Mouse (Mus musculus) bone marrow, adult 2 months (tissue): Measurements from ENCODE around the gene Rnf5. TPM values are rescaled to one million over a fixed set of nuclear protein-coding genes. Genes with fewer than 3 reads are reported as not detected.
A peak's percentile ranks its signal among the peaks of the same experiment; 100 is the strongest.

Experiments
- H3K27ac ChIP-seq: fragments of 200-500 bp; 2 replicates; pipeline ENCODE4 v1.5.1; 2012; ENCODE audit warnings: low read depth, mild to moderate bottlenecking, control low read depth, inconsistent platforms, low read length; ENCODE audit not compliant: control insufficient read depth, poor library complexity, insufficient read depth
- H3K4me1 ChIP-seq: fragments of 200-500 bp; 2 replicates; pipeline ENCODE4 v1.6.1; 2011; ENCODE audit warnings: low read length; ENCODE audit not compliant: control insufficient read depth, insufficient read depth
- H3K4me3 ChIP-seq: fragments of 200-500 bp; replicated peaks from 2 replicates; pipeline ENCODE3; 2011; ENCODE audit warnings: mild to moderate bottlenecking, low read depth, low read length, control low read depth; ENCODE audit not compliant: control insufficient read depth
- CTCF ChIP-seq: fragments of 200-500 bp; IDR thresholded peaks from 2 replicates; pipeline ENCODE4 v1.5.1; 2011; ENCODE audit warnings: low read length, control low read depth; ENCODE audit not compliant: control insufficient read depth, insufficient read depth
- POLR2A ChIP-seq: fragments of 200-500 bp; IDR thresholded peaks from 2 replicates; pipeline ENCODE4 v1.6.1; 2011; ENCODE audit warnings: low read depth, mild to moderate bottlenecking, control low read depth, low read length, borderline replicate concordance; ENCODE audit not compliant: control insufficient read depth
- WGBS: fragments of 180-500 bp; shearing (Covaris S2); methylation state at CpG from one replicate; pipeline ENCODE4 v1.1.7; 2018; 5-methylcytosine and 5-hydroxymethylcytosine counted together
- polyA plus RNA-seq: library from polyadenylated mRNA; stranded (reverse); fragments of >200 nt; gene quantifications from 2 replicates; pipeline ENCODE4 v1.2.4, GENCODE M21; 2011; ENCODE audit warnings: low replicate concordance; ENCODE audit not compliant: missing spikeins, insufficient read depth, insufficient read length

Gene Rnf5
- polyA plus RNA-seq, 1 experiment = 42.3 TPM

DNA sequence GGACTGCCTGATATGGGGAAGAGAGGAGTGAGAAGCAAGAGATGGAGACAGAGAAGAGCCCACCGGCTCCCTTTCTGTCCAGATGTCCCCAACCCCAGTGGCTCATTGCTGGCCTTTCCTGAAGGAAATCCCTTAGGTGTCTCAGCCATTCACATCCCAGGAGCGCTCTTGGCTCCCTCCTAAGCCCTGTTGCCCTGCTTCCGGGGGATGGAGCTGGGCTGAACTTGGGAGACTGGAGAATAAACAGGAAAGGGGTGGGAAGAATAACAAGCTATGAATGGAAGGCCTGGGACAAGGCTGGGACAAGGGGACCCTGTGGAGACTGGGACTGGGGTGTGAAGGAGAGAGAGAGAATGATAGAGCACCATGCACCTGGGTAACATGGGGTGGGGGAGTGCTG lies 38.7 kb downstream of the Rnf5 start:
- Histone ChIP-seq H3K4me3 (no peak overlapping the region), H3K4me1 (peaks cover 3% of the 10 kb centered on the region), H3K27ac (no peak overlapping the region)
- TF ChIP-seq CTCF (no peak), POLR2A (no peak)
- WGBS = 83% methylated on average over 3 of the region's 3 CpGs

- TF ChIP-seq CTCF (no peak), POLR2A (no peak)
- H3K4me1 ChIP-seq = peaks cover 3% of the 10 kb centered on the region
- no peak within 1 kb of the TSS for H3K27ac ChIP-seq
- H3K4me3 ChIP-seq = no peak within 1 kb of the TSS
- WGBS = 13% methylated on average over 6 of the region's 6 CpGs
These were observed 39.5 kb downstream of the Rnf5 start, which contains the start of gene Notch4 for GRCm38 (mm10) chr17:34564003-34564421. Gene Notch4 (plus strand): TSS chr17:34564268.

DNA sequence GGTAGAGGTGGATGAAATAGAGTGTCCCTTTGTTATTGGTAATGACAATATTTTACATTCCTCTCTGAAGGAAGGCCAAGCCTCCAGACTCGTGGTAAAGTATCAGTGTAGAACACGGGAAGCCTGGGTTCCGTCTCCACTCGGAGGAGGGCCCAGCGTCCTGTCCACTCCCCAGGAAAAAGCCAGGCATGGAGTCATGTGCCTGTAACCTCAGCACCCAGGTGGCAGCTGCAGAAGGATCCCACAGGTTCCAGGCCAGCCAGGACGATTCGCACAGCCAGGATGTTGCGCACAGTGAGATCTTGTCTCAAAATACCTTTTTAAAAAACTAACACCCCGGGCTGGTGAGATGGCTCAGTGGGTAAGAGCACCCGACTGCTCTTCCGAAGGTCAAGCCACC lies 40.1 kb downstream of the Rnf5 start:
- peaks cover 3% of the 10 kb centered on the region for H3K4me1 ChIP-seq
- no peak overlapping the region for H3K27ac ChIP-seq
- 83% methylated on average over 11 of the region's 11 CpGs for WGBS
- H3K4me3 ChIP-seq = no peak overlapping the region
- TF ChIP-seq CTCF = no peak
- TF ChIP-seq POLR2A = no peak

- peaks cover 3% of the 10 kb centered on the region for H3K4me1 ChIP-seq
- no peak overlapping the region for H3K4me3 ChIP-seq
- TF ChIP-seq CTCF (no peak), POLR2A (no peak)
- no peak overlapping the region for H3K27ac ChIP-seq
- 79% methylated on average over 3 of the region's 3 CpGs for WGBS
These were observed 40.9 kb downstream of the Rnf5 start for GRCm38 (mm10) chr17:34562595-34562994.

GRCm38 (mm10) chr17:34561200-34561599 lies 42.3 kb downstream of the Rnf5 start:
- peak overlapping the region; percentile 74 for H3K27ac ChIP-seq
- TF ChIP-seq POLR2A (peak; percentile 56; the same call in 1 of the 2 replicates), CTCF (no peak)
- peak overlapping the region; percentile 58 for H3K4me3 ChIP-seq
- 2% methylated on average over 8 of the region's 8 CpGs for WGBS
- H3K4me1 ChIP-seq = peaks cover 3% of the 10 kb centered on the region

DNA sequence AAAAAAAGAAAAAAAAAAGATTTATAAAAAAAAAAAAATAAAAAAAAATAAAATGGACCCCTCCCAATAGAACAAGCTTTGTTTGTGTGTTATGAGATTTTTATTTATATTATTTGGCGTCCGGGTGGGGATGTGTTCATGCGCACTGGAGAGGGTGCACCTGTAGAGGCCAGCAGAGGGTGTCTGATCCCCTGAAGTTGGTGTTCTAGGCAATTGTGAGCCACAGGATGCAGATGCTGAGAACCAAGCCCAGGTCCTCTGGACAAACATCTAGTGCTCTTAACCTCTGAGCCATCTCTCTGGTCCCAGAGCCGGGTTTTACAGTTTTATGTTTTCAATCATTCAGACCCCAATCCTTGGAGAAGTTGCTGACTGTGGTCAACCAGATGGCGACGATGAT lies 43.1 kb downstream of the Rnf5 start:
- WGBS = 77% methylated on average over 6 of the region's 6 CpGs
- Histone ChIP-seq H3K4me1 (peaks cover 4% of the 10 kb centered on the region), H3K27ac (no peak overlapping the region; the same call in 1 of the 2 replicates), H3K4me3 (no peak overlapping the region)
- no peak for TF ChIP-seq POLR2A

GRCm38 (mm10) chr17:34559895-34560294 lies 43.6 kb downstream of the Rnf5 start:
- peak; percentile 42; the same call in 1 of the 2 replicates for TF ChIP-seq CTCF
- TF ChIP-seq POLR2A = no peak
- Histone ChIP-seq H3K27ac (no peak overlapping the region), H3K4me1 (peaks cover 4% of the 10 kb centered on the region), H3K4me3 (no peak overlapping the region)
- 39% methylated on average over 15 of the region's 15 CpGs for WGBS

DNA sequence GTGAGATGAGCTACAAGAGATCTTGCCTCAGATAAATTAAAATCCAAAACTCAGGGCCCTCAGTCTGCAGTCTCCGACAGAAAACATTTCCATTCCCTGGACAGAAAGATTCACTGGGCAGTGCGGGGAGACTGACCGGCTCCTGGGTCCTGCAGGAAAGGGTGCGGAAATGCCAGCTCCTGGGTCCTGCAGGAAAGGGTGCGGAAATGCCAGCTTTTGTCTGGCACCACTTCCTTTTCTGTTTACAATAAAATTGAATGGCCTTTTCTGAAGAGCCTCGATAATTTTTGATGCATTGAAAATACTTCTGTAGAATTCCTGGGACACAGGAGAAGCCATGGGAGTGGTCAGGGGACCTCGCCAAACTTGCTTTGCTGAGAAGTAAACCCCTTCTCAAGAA lies 44.4 kb downstream of the Rnf5 start:
- peaks cover 4% of the 10 kb centered on the region for H3K4me1 ChIP-seq
- no peak overlapping the region for H3K27ac ChIP-seq
- TF ChIP-seq CTCF = no peak
- no peak overlapping the region for H3K4me3 ChIP-seq
- 85% methylated on average over 7 of the region's 7 CpGs for WGBS

DNA sequence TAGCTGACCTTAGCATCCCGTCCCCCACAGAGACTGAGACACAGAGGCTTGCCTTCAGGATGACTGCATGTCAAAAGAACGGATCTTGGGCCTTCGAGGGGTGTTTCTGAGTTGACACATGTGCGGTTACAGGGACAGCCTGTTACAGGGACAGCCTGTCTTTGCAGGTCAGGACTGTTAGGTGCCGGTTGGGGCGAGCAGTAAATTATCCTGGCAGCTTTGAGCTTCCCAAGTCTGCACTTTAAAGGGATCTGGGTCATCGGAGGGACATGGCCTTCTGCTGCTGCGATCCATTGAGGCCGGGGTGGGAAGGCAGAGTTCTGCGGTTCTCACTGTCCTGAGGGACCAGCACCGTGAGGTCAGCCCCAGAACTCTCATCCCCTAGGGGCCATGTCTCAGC lies 46.1 kb downstream of the Rnf5 start:
- 75% methylated on average over 11 of the region's 11 CpGs for WGBS

More for the DNA sequence above, 46.1 kb downstream of the Rnf5 start:
- TF ChIP-seq POLR2A (no peak), CTCF (no peak)
- no peak overlapping the region for H3K4me3 ChIP-seq
- peaks cover 4% of the 10 kb centered on the region for H3K4me1 ChIP-seq
- H3K27ac ChIP-seq = no peak overlapping the region
